Mouse (Mus musculus) MEL (cell line): Measurements from ENCODE around the gene Ift27.

ENCODE experiments used
- CTCF ChIP-seq, 3 experiments: IDR thresholded peaks in 2 of 3; conservative IDR thresholded peaks in 1 of 3; 2 replicates each; pipeline ENCODE4 v1.5.1; 2011 to 2012; ENCODE audit warnings: low read length in 3 of 3, low read depth in 2 of 3, mild to moderate bottlenecking in 2 of 3, improper control_type of control experiment in 1 of 3, inconsistent platforms in 1 of 3, mixed read lengths in 1 of 3, moderate library complexity in 1 of 3; ENCODE audit not compliant: control insufficient read depth in 1 of 3, insufficient read depth in 1 of 3, poor library complexity in 1 of 3, severe bottlenecking in 1 of 3
- E2F4 ChIP-seq: IDR thresholded peaks from 2 replicates; pipeline ENCODE4 v1.6.1; 2011; ENCODE audit warnings: low read depth, low read length, improper control_type of control experiment, borderline replicate concordance
- ELF1 ChIP-seq: IDR thresholded peaks from 2 replicates; pipeline ENCODE4 v1.6.1; 2014; ENCODE audit warnings: low read depth, mild to moderate bottlenecking, inconsistent platforms, low read length, improper control_type of control experiment, moderate library complexity
- MAX ChIP-seq: IDR thresholded peaks from 2 replicates; pipeline ENCODE4 v1.6.1; 2011; ENCODE audit warnings: low read length, improper control_type of control experiment
- POLR2AphosphoS5 ChIP-seq: IDR thresholded peaks from 2 replicates; pipeline ENCODE4 v1.6.1; 2012; ENCODE audit warnings: low read depth, borderline replicate concordance, mild to moderate bottlenecking, inconsistent platforms, low read length, moderate library complexity, mixed read lengths
- ZC3H11A ChIP-seq: IDR thresholded peaks from 2 replicates; pipeline ENCODE4 v1.6.1; 2012; ENCODE audit warnings: low read depth, mild to moderate bottlenecking, inconsistent platforms, low read length, improper control_type of control experiment

DNA sequence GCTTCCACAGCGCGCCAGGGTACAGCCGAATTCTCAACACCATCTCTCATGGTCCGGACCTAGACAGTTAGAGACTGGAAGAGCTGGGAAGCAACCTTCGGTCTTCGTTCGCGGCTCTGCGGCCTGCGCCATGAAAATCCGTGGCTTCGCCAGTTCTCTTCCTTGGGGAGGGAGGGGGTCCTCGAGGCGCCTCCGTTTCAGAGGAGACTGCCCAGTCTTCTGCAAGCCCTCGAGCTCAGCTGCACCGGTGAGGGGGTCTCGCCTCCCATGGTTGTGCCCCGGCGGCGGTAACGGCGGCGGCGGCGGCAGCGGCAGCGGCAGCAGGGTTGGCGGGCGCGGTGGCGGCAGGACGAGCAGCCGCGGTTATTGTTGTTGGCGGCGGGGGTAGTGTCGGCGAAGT is 54.7 kb downstream of the Ift27 start:
- TF ChIP-seq POLR2AphosphoS5, result no peak
- TF ChIP-seq CTCF (IDR thresholded peaks at IDR 0.05 in 2 of 3, conservative IDR thresholded peaks at IDR 0.05 in 1 of 3; ENCODE audit: control insufficient read depth in 1 of 3, insufficient read depth in 1 of 3, low read depth in 2 of 3, low read length in 3 of 3, poor library complexity in 1 of 3, severe bottlenecking in 1 of 3), result no peak
- TF ChIP-seq E2F4, result no peak
- TF ChIP-seq ZC3H11A, result no peak
- no peak for TF ChIP-seq MAX
- no peak for TF ChIP-seq ELF1
